7 mouse cellular contexts compared by ENCODE assay signal in the genomic region with DNA sequence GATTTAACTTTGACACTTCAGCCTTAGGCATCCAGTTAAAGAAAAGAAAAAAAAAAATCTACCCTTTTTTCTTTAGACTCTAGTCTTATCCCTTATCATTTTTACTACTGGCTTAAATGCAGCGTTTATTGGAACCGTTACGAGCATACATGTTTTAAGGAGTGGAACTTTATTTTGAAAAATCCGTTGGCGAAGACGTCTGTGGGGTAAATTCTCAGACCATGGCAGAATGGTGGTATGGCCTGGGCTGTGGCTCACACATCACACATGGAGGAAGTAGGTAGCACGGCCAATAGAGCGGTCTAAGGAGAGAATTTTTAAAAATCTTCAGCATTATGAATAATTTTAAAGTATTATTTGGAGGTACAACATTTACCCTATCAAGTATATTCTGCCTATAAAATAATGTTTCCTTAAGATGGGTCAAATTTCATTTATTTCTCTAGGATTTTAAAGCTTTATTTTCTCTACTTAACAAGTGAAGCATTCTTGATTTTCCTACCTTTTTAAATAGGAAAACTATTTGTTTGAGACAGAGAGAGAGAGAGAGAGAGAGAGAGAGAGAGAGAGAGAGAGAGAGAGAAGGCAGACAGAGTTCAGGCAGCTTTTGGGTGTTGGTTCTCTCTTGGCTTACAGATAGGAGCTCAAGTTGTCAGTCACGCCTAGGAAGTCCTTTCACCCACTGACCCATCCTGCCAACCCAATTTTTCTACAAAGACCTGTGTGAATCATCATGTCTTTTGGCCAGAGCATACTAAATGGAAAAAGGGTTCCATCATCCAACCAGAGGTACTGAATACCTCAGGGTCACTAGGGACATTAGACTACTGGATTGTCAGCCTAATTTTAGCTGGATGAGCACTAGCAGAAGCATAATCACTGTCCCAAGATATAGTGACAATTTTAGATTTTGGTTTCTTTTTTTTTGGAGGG. TPM values are rescaled to one million over a fixed set of nuclear protein-coding genes. Genes with fewer than 3 reads are reported as not detected.
A peak's percentile ranks its signal among the peaks of the same experiment; 100 is the strongest.
DNase-seq lines count a peak whose midpoint lies in the region; ATAC-seq and TF ChIP-seq lines count a peak whose summit lies in the region.

No protein-coding gene starts in this region.

- no peak for DNase-seq in testis, postnatal 14 days (ENCODE audit: low spot score)
- DNase-seq in layer of hippocampus, postnatal 14 days (ENCODE audit: low spot score in 2 of 2), result no peak
- DNase-seq in layer of hippocampus, adult 9-10 months (ENCODE audit: low spot score), result no peak

- H3K27me3 ChIP-seq in testis, adult 2 months (ENCODE audit: control insufficient read depth, insufficient read depth, low read length), result no peaks in the 10 kb centered on the region
- H3K27me3 ChIP-seq in erythroblast, embryonic 14.5 days (ENCODE audit: control insufficient read depth), result no peaks in the 10 kb centered on the region
- H3K27me3 ChIP-seq in limb, embryonic 12.5 days, result no peaks in the 10 kb centered on the region
- H3K27me3 ChIP-seq in stomach, embryonic 14.5 days (ENCODE audit: control insufficient read depth, insufficient read depth, low read length), result no peaks in the 10 kb centered on the region

- H3K9me3 ChIP-seq in erythroblast, embryonic 14.5 days (ENCODE audit: control insufficient read depth, low read length), result no peaks in the 10 kb centered on the region
- no peaks in the 10 kb centered on the region for H3K9me3 ChIP-seq in limb, embryonic 12.5 days
- H3K9me3 ChIP-seq in stomach, embryonic 14.5 days (ENCODE audit: control insufficient read depth, low read depth, low read length), result no peaks in the 10 kb centered on the region

- H3K4me1 ChIP-seq in testis, adult 2 months (ENCODE audit: control insufficient read depth, insufficient read depth, low read length), result peaks cover 2% of the 10 kb centered on the region; the same call in 1 of the 2 replicates
- H3K4me1 ChIP-seq in erythroblast, embryonic 14.5 days (ENCODE audit: control insufficient read depth), result peaks cover 61% of the 10 kb centered on the region
- peaks cover 13% of the 10 kb centered on the region for H3K4me1 ChIP-seq in limb, embryonic 12.5 days (replicated peaks)
- peaks cover 11% of the 10 kb centered on the region for H3K4me1 ChIP-seq in stomach, embryonic 14.5 days (ENCODE audit: control insufficient read depth, insufficient read depth, low read length)

- peak overlapping the region; percentile 86 for H3K4me3 ChIP-seq in testis, adult 2 months (ENCODE audit: control insufficient read depth, low read depth, low read length)
- peak overlapping the region; percentile 99 for H3K4me3 ChIP-seq in erythroblast, embryonic 14.5 days (replicated peaks)
- peak overlapping the region; percentile 92 for H3K4me3 ChIP-seq in limb, embryonic 12.5 days (replicated peaks)
- peak overlapping the region; percentile 75 for H3K4me3 ChIP-seq in stomach, embryonic 14.5 days (ENCODE audit: low read depth, low read length)

- H3K4me2 ChIP-seq in limb, embryonic 12.5 days, result peak overlapping the region; percentile 74
- peak overlapping the region; percentile 86 for H3K4me2 ChIP-seq in stomach, embryonic 14.5 days (replicated peaks; ENCODE audit: low read depth, low read length)

- peak overlapping the region; percentile 99 for H3K27ac ChIP-seq in testis, adult 2 months (ENCODE audit: control insufficient read depth, insufficient read depth, low read depth, low read length)
- H3K27ac ChIP-seq in limb, embryonic 12.5 days, result peak overlapping the region; percentile 90; the same call in 1 of the 2 replicates
- peak overlapping the region; percentile 90 for H3K27ac ChIP-seq in stomach, embryonic 14.5 days (ENCODE audit: low read length)

- no peak for ATAC-seq in limb, embryonic 12.5 days (ENCODE audit: insufficient number of reproducible peaks, insufficient read depth, low FRiP score, low TSS enrichment, low read depth)
- ATAC-seq in stomach, embryonic 14.5 days (ENCODE audit: insufficient number of reproducible peaks, insufficient read depth, low FRiP score, low read depth), result no peak

- no peaks in the 10 kb centered on the region for H3K36me3 ChIP-seq in testis, adult 2 months (ENCODE audit: control insufficient read depth, insufficient read depth, low read length)
- H3K36me3 ChIP-seq in erythroblast, embryonic 14.5 days (ENCODE audit: control insufficient read depth), result peaks cover 43% of the 10 kb centered on the region
- peaks cover 7% of the 10 kb centered on the region; the same call in 1 of the 2 replicates for H3K36me3 ChIP-seq in limb, embryonic 12.5 days
- H3K36me3 ChIP-seq in stomach, embryonic 14.5 days (ENCODE audit: control insufficient read depth, insufficient read depth, low read length), result peaks cover 3% of the 10 kb centered on the region; the same call in 1 of the 2 replicates

- WGBS in limb, embryonic 12.5 days, result 36% methylated on average over 9 of the region's 9 CpGs
- whole genome bisulfite sequencing in stomach, embryonic 14.5 days, result 32% methylated on average over 9 of the region's 9 CpGs

- no peak for TF ChIP-seq CTCF in testis, adult 2 months (IDR thresholded peaks at IDR 0.05; ENCODE audit: control insufficient read depth, insufficient read depth, insufficient replicate concordance, low read depth, low read length)

- no peak for TF ChIP-seq POLR2A in testis, adult 2 months (IDR thresholded peaks at IDR 0.05; ENCODE audit: control insufficient read depth, low read depth, low read length)

- H3K9ac ChIP-seq in limb, embryonic 12.5 days (replicated peaks), result peak overlapping the region; percentile 65
- H3K9ac ChIP-seq in stomach, embryonic 14.5 days (replicated peaks; ENCODE audit: low read depth, low read length), result peak overlapping the region; percentile 73; the same call in 1 of the 2 replicates

RNA-seq across cellular contexts. Expression of gene Zdhhc5, which starts 1.7 kb away (rescaled TPM):
- 234 and 236 TPM in 2 replicates for polyA plus RNA-seq in testis, adult 2 months (2012; rRNA removed)
- 5.5 and 5.9 TPM in 2 replicates for polyA plus RNA-seq in erythroblast, embryonic 14.5 days (2012)
- 32.0 and 38.3 TPM in 2 replicates for polyA plus RNA-seq in limb, embryonic 12.5 days (2016; fragmentation: Nextera tagmentation; extraction: Ambion mirVana)
- polyA plus RNA-seq in stomach, embryonic 14.5 days (2014; fragmentation: Nextera tagmentation; extraction: Ambion mirVana), result 35.9 and 36.5 TPM in 2 replicates
- total RNA-seq in layer of hippocampus, postnatal 14 days (2021), result 10 to 100 TPM; 36.6 to 37.8 TPM

RNA-seq across cellular contexts. Expression of gene Clp1, which starts 10.5 kb away (rescaled TPM):
- polyA plus RNA-seq in testis, adult 2 months (2012; rRNA removed), result 27.6 and 32.8 TPM in 2 replicates
- 0.18 and 0.22 TPM in 2 replicates for polyA plus RNA-seq in erythroblast, embryonic 14.5 days (2012)
- 42.8 and 47.1 TPM in 2 replicates for polyA plus RNA-seq in limb, embryonic 12.5 days (2016; fragmentation: Nextera tagmentation; extraction: Ambion mirVana)
- 26.7 and 28.9 TPM in 2 replicates for polyA plus RNA-seq in stomach, embryonic 14.5 days (2014; fragmentation: Nextera tagmentation; extraction: Ambion mirVana)
- total RNA-seq in layer of hippocampus, postnatal 14 days (2021), result 1 to 10 TPM; 6.7 TPM

RNA-seq across cellular contexts. Expression of gene Ypel4, which starts 17.2 kb away (rescaled TPM):
- polyA plus RNA-seq in testis, adult 2 months (2012; rRNA removed), result 13.6 and 14.8 TPM in 2 replicates
- 145 and 156 TPM in 2 replicates for polyA plus RNA-seq in erythroblast, embryonic 14.5 days (2012)
- polyA plus RNA-seq in limb, embryonic 12.5 days (2016; fragmentation: Nextera tagmentation; extraction: Ambion mirVana), result 13.9 and 14.1 TPM in 2 replicates
- 9.3 and 10.7 TPM in 2 replicates for polyA plus RNA-seq in stomach, embryonic 14.5 days (2014; fragmentation: Nextera tagmentation; extraction: Ambion mirVana)
- 10 to 100 TPM; 33.1 to 39.8 TPM for total RNA-seq in layer of hippocampus, postnatal 14 days (2021)

RNA-seq across cellular contexts. Expression of gene Gm19426, which starts 26.8 kb away (rescaled TPM):
- 0.21 and 0.26 TPM in 2 replicates for polyA plus RNA-seq in testis, adult 2 months (2012; rRNA removed)
- 0.10 and 0.76 TPM in 2 replicates for polyA plus RNA-seq in erythroblast, embryonic 14.5 days (2012)
- polyA plus RNA-seq in limb, embryonic 12.5 days (2016; fragmentation: Nextera tagmentation; extraction: Ambion mirVana), result 10.4 and 14.8 TPM in 2 replicates
- 5.1 and 5.9 TPM in 2 replicates for polyA plus RNA-seq in stomach, embryonic 14.5 days (2014; fragmentation: Nextera tagmentation; extraction: Ambion mirVana)
- 1 to 10 TPM; 2.6 to 3.7 TPM for total RNA-seq in layer of hippocampus, postnatal 14 days (2021)

RNA-seq across cellular contexts. Expression of gene Tmx2, which starts 37.7 kb away (rescaled TPM):
- polyA plus RNA-seq in testis, adult 2 months (2012; rRNA removed), result 86.0 and 89.0 TPM in 2 replicates
- 0.56 and 0.83 TPM in 2 replicates for polyA plus RNA-seq in erythroblast, embryonic 14.5 days (2012)
- 115 and 118 TPM in 2 replicates for polyA plus RNA-seq in limb, embryonic 12.5 days (2016; fragmentation: Nextera tagmentation; extraction: Ambion mirVana)
- 119 and 130 TPM in 2 replicates for polyA plus RNA-seq in stomach, embryonic 14.5 days (2014; fragmentation: Nextera tagmentation; extraction: Ambion mirVana)
- total RNA-seq in layer of hippocampus, postnatal 14 days (2021), result 100 to 1,000 TPM; 195 to 204 TPM

Comparison
In these comparisons a context has a peak if more than half of its experiments do, and no peak if none do; other contexts are left out.
1. RNA of gene Clp1, which starts 10.5 kb away (polyA plus RNA-seq): 42.8 to 47.1 TPM in limb, embryonic 12.5 days, 27.6 to 32.8 TPM in testis, adult 2 months and 26.7 to 28.9 TPM in stomach, embryonic 14.5 days; 0.18 to 0.22 TPM in erythroblast, embryonic 14.5 days; every median in the first group is over 10 times any median in the second.
2. Peak in every context shown above with its lines, with median percentiles within 50 percentile points of each other: H3K27ac ChIP-seq and H3K4me3 ChIP-seq.